In the genomic region with DNA sequence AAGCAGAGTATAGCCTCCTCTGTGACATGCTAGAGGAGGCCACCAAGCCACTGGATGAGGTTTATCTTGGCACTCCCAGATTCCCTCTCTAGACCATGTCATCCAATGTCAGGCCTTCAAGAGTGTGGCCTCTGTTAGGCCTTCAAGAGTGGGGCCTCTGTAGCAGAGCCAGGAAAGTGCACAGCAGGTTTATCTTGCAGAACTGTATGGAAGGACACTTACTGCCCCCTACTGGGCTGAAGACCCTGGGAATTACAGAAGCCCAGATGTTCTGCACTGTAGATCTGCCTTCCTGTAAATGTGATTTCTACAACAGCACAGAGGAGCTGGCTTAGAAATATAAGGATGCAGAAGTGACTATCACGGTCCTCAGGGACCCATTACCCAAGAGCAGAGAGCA, we compare ENCODE assay signal across 9 mouse cellular contexts. TPM values are rescaled to one million over a fixed set of nuclear protein-coding genes. Genes with fewer than 3 reads are reported as not detected.
A peak's percentile ranks its signal among the peaks of the same experiment; 100 is the strongest.
DNase-seq lines count a peak whose midpoint lies in the region; ATAC-seq and TF ChIP-seq lines count a peak whose summit lies in the region.
"Had no signal": no experiment of that assay in that cellular context is flagged by ENCODE, and none has a peak within 500 bp of the region (broad histone marks: within the 10 kb centered on the region; RNA-seq: fewer than 3 reads in every experiment).

No protein-coding gene starts in this region.

- no peaks in the 10 kb centered on the region for H3K9me3 ChIP-seq in forebrain, embryonic 15.5 days
- H3K9me3 ChIP-seq in forebrain, embryonic 16.5 days (ENCODE audit: control insufficient read depth, low read length) = no peaks in the 10 kb centered on the region
- no peaks in the 10 kb centered on the region for H3K9me3 ChIP-seq in embryonic facial prominence, embryonic 11.5 days (replicated peaks; ENCODE audit: control insufficient read depth, low read length)
- no peaks in the 10 kb centered on the region for H3K9me3 ChIP-seq in midbrain, postnatal 0 days (ENCODE audit: low read length)
- H3K9me3 ChIP-seq: G1E had no signal

- no peak overlapping the region for H3K4me2 ChIP-seq in forebrain, embryonic 15.5 days (replicated peaks)
- H3K4me2 ChIP-seq in forebrain, embryonic 16.5 days (ENCODE audit: low read length) = no peak overlapping the region
- no peak overlapping the region for H3K4me2 ChIP-seq in embryonic facial prominence, embryonic 11.5 days (ENCODE audit: low read depth, low read length)
- H3K4me2 ChIP-seq in midbrain, postnatal 0 days (ENCODE audit: low read depth, low read length, poor library complexity, severe bottlenecking) = no peak overlapping the region

- no peaks in the 10 kb centered on the region for H3K4me1 ChIP-seq in forebrain, embryonic 15.5 days
- no peaks in the 10 kb centered on the region for H3K4me1 ChIP-seq in forebrain, embryonic 16.5 days (replicated peaks; ENCODE audit: control insufficient read depth, insufficient read depth, low read length)
- no peaks in the 10 kb centered on the region for H3K4me1 ChIP-seq in embryonic facial prominence, embryonic 11.5 days (ENCODE audit: control insufficient read depth, insufficient read depth, low read length)
- H3K4me1 ChIP-seq in midbrain, postnatal 0 days (ENCODE audit: insufficient read depth, low read length) = no peaks in the 10 kb centered on the region

- H3K36me3 ChIP-seq in forebrain, embryonic 15.5 days = no peaks in the 10 kb centered on the region
- H3K36me3 ChIP-seq in forebrain, embryonic 16.5 days (ENCODE audit: control insufficient read depth, insufficient read depth) = no peaks in the 10 kb centered on the region
- H3K36me3 ChIP-seq in embryonic facial prominence, embryonic 11.5 days (replicated peaks; ENCODE audit: control insufficient read depth, insufficient read depth, low read depth, low read length) = no peaks in the 10 kb centered on the region
- no peaks in the 10 kb centered on the region for H3K36me3 ChIP-seq in midbrain, postnatal 0 days (ENCODE audit: insufficient read depth, low read length)
- H3K36me3 ChIP-seq: G1E had no signal

- intact Hi-C loops in left cerebral cortex, adult 2 months (cut with DNase I) = loop anchor here (2.0 to 5.0 kb wide), 3 partner anchors 96 to 778 kb away; no protein-coding TSS in a partner anchor

- WGBS in forebrain, embryonic 15.5 days = 66% methylated on average over 1 of the region's 1 CpGs
- WGBS in forebrain, embryonic 16.5 days = 42% methylated on average over 1 of the region's 1 CpGs
- WGBS in embryonic facial prominence, embryonic 11.5 days = 29% methylated on average over 1 of the region's 1 CpGs
- WGBS in midbrain, postnatal 0 days = 46% methylated on average over 1 of the region's 1 CpGs

- no peak overlapping the region for H3K9ac ChIP-seq in forebrain, embryonic 15.5 days (replicated peaks)
- no peak overlapping the region for H3K9ac ChIP-seq in forebrain, embryonic 16.5 days (replicated peaks; ENCODE audit: low read depth, low read length)
- H3K9ac ChIP-seq in embryonic facial prominence, embryonic 11.5 days (replicated peaks; ENCODE audit: low read length) = no peak overlapping the region
- H3K9ac ChIP-seq in midbrain, postnatal 0 days (replicated peaks; ENCODE audit: low read length, poor library complexity, severe bottlenecking) = no peak overlapping the region

- H3K4me3 ChIP-seq in forebrain, embryonic 15.5 days = no peak overlapping the region
- H3K4me3 ChIP-seq in forebrain, embryonic 16.5 days (replicated peaks; ENCODE audit: low read length) = no peak overlapping the region
- H3K4me3 ChIP-seq in embryonic facial prominence, embryonic 11.5 days (ENCODE audit: low read depth, low read length) = no peak overlapping the region
- H3K4me3 ChIP-seq in left cerebral cortex, adult 2 months = no peak overlapping the region
- H3K4me3 ChIP-seq in midbrain, postnatal 0 days (ENCODE audit: low read depth, low read length) = no peak overlapping the region

- peak; percentile 67 for TF ChIP-seq CTCF in left cerebral cortex, adult 2 months (IDR thresholded peaks at IDR 0.05)
- TF ChIP-seq CTCF in midbrain, postnatal 0 days (IDR thresholded peaks at IDR 0.05) = peak; percentile 68

- DNase-seq in R1 (ENCODE audit: low read depth, low spot score) = peak; percentile 25
- peak; percentile 64 for DNase-seq in embryonic facial prominence, embryonic 11.5 days (ENCODE audit: low spot score)
- peak; percentile 66 for DNase-seq in kidney, adult 11 months
- peak; percentile 26 to 27 for DNase-seq in left cerebral cortex, adult 2 months (ENCODE audit: extremely low spot score in 1 of 2, low spot score in 2 of 2)
- DNase-seq in midbrain, postnatal 0 days (ENCODE audit: low spot score) = peak; percentile 57
- DNase-seq in thymus, postnatal 36 days = peak; percentile 9 to 10

- no peak overlapping the region for H3K27ac ChIP-seq in forebrain, embryonic 15.5 days (replicated peaks)
- H3K27ac ChIP-seq in forebrain, embryonic 16.5 days (ENCODE audit: low read length) = no peak overlapping the region
- no peak overlapping the region for H3K27ac ChIP-seq in embryonic facial prominence, embryonic 11.5 days (replicated peaks; ENCODE audit: low read depth, low read length)
- H3K27ac ChIP-seq in left cerebral cortex, adult 2 months = no peak overlapping the region
- no peak overlapping the region for H3K27ac ChIP-seq in midbrain, postnatal 0 days (ENCODE audit: low read depth, low read length)

- no peaks in the 10 kb centered on the region for H3K27me3 ChIP-seq in forebrain, embryonic 15.5 days
- no peaks in the 10 kb centered on the region for H3K27me3 ChIP-seq in forebrain, embryonic 16.5 days (replicated peaks; ENCODE audit: control insufficient read depth, insufficient read depth, low read length)
- H3K27me3 ChIP-seq in embryonic facial prominence, embryonic 11.5 days (ENCODE audit: control insufficient read depth, insufficient read depth, low read length) = no peaks in the 10 kb centered on the region
- H3K27me3 ChIP-seq in midbrain, postnatal 0 days (ENCODE audit: insufficient read depth, low read length) = no peaks in the 10 kb centered on the region

- 0 out of 2 replicates have a peak, but pooled peaks have one; percentile 48 for ATAC-seq in forebrain, embryonic 15.5 days (replicated peaks)
- ATAC-seq in forebrain, embryonic 16.5 days = no peak
- ATAC-seq in embryonic facial prominence, embryonic 11.5 days (replicated peaks; ENCODE audit: insufficient number of reproducible peaks, low FRiP score, low TSS enrichment, low read depth) = no peak
- ATAC-seq in midbrain, postnatal 0 days (ENCODE audit: low FRiP score) = no peak

RNA-seq across cellular contexts. Expression of gene Doxl2, which starts 19.8 kb away (rescaled TPM):
- polyA plus RNA-seq in forebrain, embryonic 15.5 days (2015; fragmentation: Nextera tagmentation; extraction: Ambion mirVana) = not detected in 2 replicates
- polyA plus RNA-seq in forebrain, embryonic 16.5 days (2015; fragmentation: Nextera tagmentation; extraction: Ambion mirVana) = not detected in 2 replicates
- not detected in 2 replicates for polyA plus RNA-seq in embryonic facial prominence, embryonic 11.5 days (2014; fragmentation: Nextera tagmentation; extraction: Ambion mirVana)
- not detected for total RNA-seq in left cerebral cortex, adult 2 months (2021)
- total RNA-seq in midbrain, postnatal 0 days (2014; rRNA removed) = not detected in 2 replicates
- not detected in 2 replicates for polyA plus RNA-seq in midbrain, postnatal 0 days (2015; fragmentation: Nextera tagmentation; extraction: Ambion mirVana)
- total RNA-seq: G1E had no signal
- polyA plus RNA-seq: G1E had no signal

RNA-seq across cellular contexts. Expression of gene 1600015I10Rik, which starts 25.3 kb away (rescaled TPM):
- not detected in 2 replicates for polyA plus RNA-seq in forebrain, embryonic 15.5 days (2015; fragmentation: Nextera tagmentation; extraction: Ambion mirVana)
- not detected in 2 replicates for polyA plus RNA-seq in forebrain, embryonic 16.5 days (2015; fragmentation: Nextera tagmentation; extraction: Ambion mirVana)
- not detected in 2 replicates for polyA plus RNA-seq in embryonic facial prominence, embryonic 11.5 days (2014; fragmentation: Nextera tagmentation; extraction: Ambion mirVana)
- not detected for total RNA-seq in left cerebral cortex, adult 2 months (2021)
- not detected in 2 replicates for total RNA-seq in midbrain, postnatal 0 days (2014; rRNA removed)
- polyA plus RNA-seq in midbrain, postnatal 0 days (2015; fragmentation: Nextera tagmentation; extraction: Ambion mirVana) = not detected in 2 replicates
- polyA plus RNA-seq: G1E had no signal

RNA-seq across cellular contexts. Expression of gene Svs1, which starts 31.7 kb away (rescaled TPM):
- not detected in 2 replicates for polyA plus RNA-seq in forebrain, embryonic 15.5 days (2015; fragmentation: Nextera tagmentation; extraction: Ambion mirVana)
- polyA plus RNA-seq in forebrain, embryonic 16.5 days (2015; fragmentation: Nextera tagmentation; extraction: Ambion mirVana) = not detected in 2 replicates
- not detected in 2 replicates for polyA plus RNA-seq in embryonic facial prominence, embryonic 11.5 days (2014; fragmentation: Nextera tagmentation; extraction: Ambion mirVana)
- total RNA-seq in left cerebral cortex, adult 2 months (2021) = not detected
- not detected in 2 replicates for total RNA-seq in midbrain, postnatal 0 days (2014; rRNA removed)
- not detected in 2 replicates for polyA plus RNA-seq in midbrain, postnatal 0 days (2015; fragmentation: Nextera tagmentation; extraction: Ambion mirVana)
- polyA plus RNA-seq: G1E had no signal

Comparison
In these comparisons a context has a peak if more than half of its experiments do, and no peak if none do; other contexts are left out.
1. DNase-seq: peak in every context shown above with its lines; median percentile 66 in kidney, adult 11 months; 64 in embryonic facial prominence, embryonic 11.5 days; 57 in midbrain, postnatal 0 days; 26 in left cerebral cortex, adult 2 months; 25 in R1; 10 in thymus, postnatal 36 days.